25 mouse cellular contexts compared by ENCODE assay signal in the genomic region with DNA sequence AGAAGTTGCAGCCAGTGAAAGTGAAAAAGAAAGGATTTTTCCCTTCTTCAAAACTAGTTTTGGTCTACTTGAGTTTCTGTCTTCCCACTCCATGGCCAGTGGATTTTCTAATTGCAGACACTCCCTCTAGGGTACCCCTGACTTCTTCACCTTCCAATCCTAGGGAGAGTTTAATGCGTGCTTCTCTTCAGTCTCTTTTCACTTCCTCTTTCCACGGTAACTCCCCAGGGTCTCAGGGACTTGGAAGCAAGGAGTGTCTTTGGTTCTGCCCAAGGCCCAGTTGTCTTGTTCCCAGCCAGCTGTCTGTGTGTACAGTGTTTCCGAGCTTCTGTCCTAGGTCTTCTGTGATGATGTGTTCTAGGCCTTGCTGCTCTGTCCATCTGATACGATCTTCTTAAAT. TPM values are rescaled to one million over a fixed set of nuclear protein-coding genes. Genes with fewer than 3 reads are reported as not detected.
A peak's percentile ranks its signal among the peaks of the same experiment; 100 is the strongest.
DNase-seq lines count a peak whose midpoint lies in the region; ATAC-seq lines count a peak whose summit lies in the region.
"Had no signal": no experiment of that assay in that cellular context is flagged by ENCODE, and none has a peak within 500 bp of the region (broad histone marks: within the 10 kb centered on the region; RNA-seq: fewer than 3 reads in every experiment).

No protein-coding gene starts in this region.

- H3K9ac ChIP-seq in heart, embryonic 11.5 days (ENCODE audit: low read depth, low read length) = no peak overlapping the region
- H3K9ac ChIP-seq: forebrain, embryonic 13.5 days; heart, embryonic 13.5 days; hindbrain, embryonic 14.5 days had no signal

- peak; percentile 7 to 16 for DNase-seq in B cell, adult 2 months
- peak; percentile 42 for DNase-seq in MEL-GATA-1-ER (ENCODE audit: extremely low read depth, low read depth)
- DNase-seq in adrenal gland, postnatal 14 days = no peak
- DNase-seq in embryo, embryonic 10 days (ENCODE audit: low spot score) = no peak
- DNase-seq in right cerebral cortex, postnatal 10 days (ENCODE audit: low spot score in 2 of 2) = no peak
- DNase-seq: adrenal gland, postnatal 25 days; cerebellum, adult 18-20 months; cerebellum, adult 9-10 months; cerebellum, postnatal 14 days; gastrocnemius, postnatal 10 days; heart, adult 18-20 months; heart, postnatal 14 days; heart, postnatal 4 days had no signal

- H3K27ac ChIP-seq in heart, embryonic 11.5 days (ENCODE audit: low read depth, low read length) = no peak overlapping the region
- H3K27ac ChIP-seq: forebrain, embryonic 10.5 days; forebrain, embryonic 13.5 days; heart, embryonic 13.5 days; hindbrain, embryonic 14.5 days; hindbrain, postnatal 0 days had no signal

- peak; percentile 86 for ATAC-seq in granulocyte monocyte progenitor cell, adult 5-6 weeks (replicated peaks; ENCODE audit: poor library complexity, severe bottlenecking)
- 0 out of 2 replicates have a peak, but pooled peaks have one; percentile 44 for ATAC-seq in monocyte, adult 5-6 weeks (replicated peaks; ENCODE audit: insufficient number of reproducible peaks, low FRiP score, low TSS enrichment, poor library complexity, severe bottlenecking)
- ATAC-seq in heart, embryonic 11.5 days (replicated peaks; ENCODE audit: insufficient number of reproducible peaks, low FRiP score, low TSS enrichment) = no peak
- ATAC-seq: forebrain, embryonic 13.5 days; forebrain, embryonic 16.5 days; hindbrain, postnatal 0 days; inflammation-experienced regulatory T-cells, adult 6 months; intestine, embryonic 16.5 days; Patski had no signal

- 82% methylated on average over 4 of the region's 4 CpGs for WGBS in heart, embryonic 11.5 days (ENCODE audit: insufficient replicate concordance)

- no peaks in the 10 kb centered on the region; the same call in 1 of the 2 replicates for H3K4me1 ChIP-seq in heart, embryonic 11.5 days (ENCODE audit: control insufficient read depth, insufficient read depth, low read length)
- H3K4me1 ChIP-seq: forebrain, embryonic 13.5 days had no signal

- no peaks in the 10 kb centered on the region; the same call in 1 of the 2 replicates for H3K36me3 ChIP-seq in heart, embryonic 11.5 days (ENCODE audit: control insufficient read depth, insufficient read depth, low read length)

- H3K27me3 ChIP-seq in heart, embryonic 11.5 days (ENCODE audit: control insufficient read depth, insufficient read depth, low read length) = no peaks in the 10 kb centered on the region
- H3K27me3 ChIP-seq: forebrain, embryonic 13.5 days; heart, embryonic 13.5 days; Patski had no signal

- no peaks in the 10 kb centered on the region for H3K9me3 ChIP-seq in heart, embryonic 11.5 days (replicated peaks; ENCODE audit: control insufficient read depth, low read length)
- H3K9me3 ChIP-seq: forebrain, embryonic 10.5 days; forebrain, embryonic 13.5 days; heart, embryonic 13.5 days had no signal

- H3K4me2 ChIP-seq in heart, embryonic 11.5 days = no peak overlapping the region
- H3K4me2 ChIP-seq: forebrain, embryonic 13.5 days; heart, embryonic 13.5 days; hindbrain, embryonic 14.5 days had no signal

- H3K4me3 ChIP-seq in heart, embryonic 11.5 days (ENCODE audit: low read depth, low read length) = no peak overlapping the region
- H3K4me3 ChIP-seq: forebrain, embryonic 10.5 days; forebrain, embryonic 13.5 days; heart, embryonic 13.5 days had no signal

RNA-seq across cellular contexts. Expression of gene Adcy7, which starts 30.3 kb away (rescaled TPM):
- total RNA-seq in granulocyte monocyte progenitor cell, adult 5-6 weeks (2014; fragmentation: Nextera tagmentation) = 41.0 and 43.7 TPM in 2 replicates
- total RNA-seq in granulocyte monocyte progenitor cell, adult 5-6 weeks (2017) = 32.9 and 35.0 TPM in 2 replicates
- total RNA-seq in monocyte, adult 5-6 weeks (2017) = 154 to 221 TPM (median 156 TPM) in 3 replicates
- total RNA-seq in adrenal gland, postnatal 14 days (2021) = 5.6 and 12.8 TPM in 2 replicates
- polyA plus RNA-seq in heart, embryonic 11.5 days (2014; fragmentation: Nextera tagmentation; extraction: Ambion mirVana) = 2.4 and 2.9 TPM in 2 replicates

RNA-seq across cellular contexts. Expression of gene Tent4b, which starts 42.9 kb away (rescaled TPM):
- 34.4 and 41.3 TPM in 2 replicates for total RNA-seq in granulocyte monocyte progenitor cell, adult 5-6 weeks (2014; fragmentation: Nextera tagmentation)
- total RNA-seq in granulocyte monocyte progenitor cell, adult 5-6 weeks (2017) = 34.6 and 37.6 TPM in 2 replicates
- 53.0 to 75.7 TPM (median 54.4 TPM) in 3 replicates for total RNA-seq in monocyte, adult 5-6 weeks (2017)
- total RNA-seq in adrenal gland, postnatal 14 days (2021) = 32.0 and 32.5 TPM in 2 replicates
- polyA plus RNA-seq in heart, embryonic 11.5 days (2014; fragmentation: Nextera tagmentation; extraction: Ambion mirVana) = 8.5 and 9.7 TPM in 2 replicates

Comparison
In these comparisons a context has a peak if more than half of its experiments do, and no peak if none do; other contexts are left out.
1. DNase-seq: peak in B cell, adult 2 months (2 of 2) and MEL-GATA-1-ER (single experiment); none in adrenal gland, postnatal 14 days (single experiment), embryo, embryonic 10 days (single experiment) and right cerebral cortex, postnatal 10 days (0 of 2).